Mouse (Mus musculus): ENCODE measurements around the gene Carmil2. TPM values are rescaled to one million over a fixed set of nuclear protein-coding genes. Genes with fewer than 3 reads are reported as not detected.

The Carmil2 gene
- total and polyA plus RNA-seq, 3 experiments = 9.5 to 62.7 TPM; not detected in 1

DNA sequence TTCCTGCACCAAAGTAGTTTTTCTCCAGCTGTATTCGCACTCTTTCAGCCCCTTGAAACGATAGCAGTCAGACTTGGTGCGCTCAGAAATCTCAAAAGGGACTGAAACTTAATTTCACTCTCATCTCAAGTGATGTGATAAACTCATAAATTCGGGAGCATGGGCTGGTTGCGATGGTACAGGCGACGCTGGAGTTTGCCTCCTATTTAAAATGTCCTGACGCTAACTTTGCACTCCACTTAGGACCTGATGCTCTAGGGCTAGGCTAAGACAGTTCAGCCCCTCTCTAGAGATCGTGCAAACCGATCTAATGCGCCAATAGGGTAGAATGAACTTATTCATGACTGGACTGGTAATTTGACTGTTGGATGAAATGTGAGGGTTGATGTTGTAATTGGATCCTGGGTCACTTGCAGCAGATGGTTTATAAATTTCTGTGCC is 48.5 kb upstream of the Carmil2 start:
- no peaks in the 10 kb centered on the region for H3K9me3 ChIP-seq (replicated peaks; ENCODE audit: insufficient read depth, low read length)
- H3K79me2 ChIP-seq (ENCODE audit: control insufficient read depth, insufficient read depth, low read length, poor library complexity) = peaks cover 59% of the 10 kb centered on the region
- H3K27ac ChIP-seq (ENCODE audit: control insufficient read depth, low read depth, low read length) = peak overlapping the region; percentile 98
- peaks cover 2 to 18% of the 10 kb centered on the region in 2 experiments; a peak in 2 of 4 replicates for H3K4me1 ChIP-seq (ENCODE audit: control insufficient read depth in 1 of 2, insufficient read depth in 2 of 2, low read length in 2 of 2)
- TF ChIP-seq CHD1 (IDR thresholded peaks at IDR 0.05; ENCODE audit: low read depth, low read length) (peak; percentile 81; the same call in 1 of the 2 replicates), HCFC1 (IDR thresholded peaks at IDR 0.05; ENCODE audit: low read depth, low read length) (no peak), MXI1 (IDR thresholded peaks at IDR 0.05; ENCODE audit: low read depth, low read length) (peak; percentile 56; the same call in 1 of the 2 replicates), RAD21 (IDR thresholded peaks at IDR 0.05; ENCODE audit: low read depth, low read length) (no peak), TBP (IDR thresholded peaks at IDR 0.05; ENCODE audit: low read depth, low read length) (0 out of 2 replicates have a peak, but pooled peaks have one; percentile 33), SIN3A (IDR thresholded peaks at IDR 0.05; ENCODE audit: low read length) (peak; percentile 50)
- DNase-seq (ENCODE audit: low read depth, low spot score) = peak; percentile 74
- H3K36me3 ChIP-seq (ENCODE audit: control insufficient read depth in 1 of 2, insufficient read depth in 2 of 2, low read length in 2 of 2) = peaks cover 0 to 48% of the 10 kb centered on the region in 2 experiments; a peak in 3 of 4 replicates
- peak overlapping the region; percentile 97 to 99 for H3K4me3 ChIP-seq (ENCODE audit: control insufficient read depth in 1 of 2, insufficient read depth in 1 of 2, low read depth in 2 of 2, low read length in 2 of 2)
- no peaks in the 10 kb centered on the region for H3K27me3 ChIP-seq (ENCODE audit: control insufficient read depth in 1 of 2, insufficient read depth in 2 of 2, low read length in 2 of 2)
- peak overlapping the region; percentile 99 for H3K9ac ChIP-seq (ENCODE audit: control insufficient read depth, low read depth, low read length, poor library complexity, severe bottlenecking)

GRCm38 (mm10) chr8:105638510-105638909 is 47.6 kb upstream of the Carmil2 start:
- Histone ChIP-seq H3K4me1 (ENCODE audit: control insufficient read depth in 1 of 2, insufficient read depth in 2 of 2, low read length in 2 of 2) (peaks cover 2 to 18% of the 10 kb centered on the region in 2 experiments; a peak in 2 of 4 replicates), H3K9me3 (replicated peaks; ENCODE audit: insufficient read depth, low read length) (no peaks in the 10 kb centered on the region)

GRCm38 (mm10) chr8:105639835-105640234 is 46.2 kb upstream of the Carmil2 start:
- H3K9ac ChIP-seq (ENCODE audit: control insufficient read depth, low read depth, low read length, poor library complexity, severe bottlenecking) = no peak overlapping the region
- peaks cover 72% of the 10 kb centered on the region for H3K79me2 ChIP-seq (ENCODE audit: control insufficient read depth, insufficient read depth, low read length, poor library complexity)
- no peak overlapping the region for H3K27ac ChIP-seq (ENCODE audit: control insufficient read depth, low read depth, low read length)
- peaks cover 12 to 52% of the 10 kb centered on the region in 2 experiments for H3K36me3 ChIP-seq (ENCODE audit: control insufficient read depth in 1 of 2, insufficient read depth in 2 of 2, low read length in 2 of 2)
- TF ChIP-seq TAL1 (IDR thresholded peaks at IDR 0.05; ENCODE audit: low read length) (no peak), MYC (IDR thresholded peaks at IDR 0.05; ENCODE audit: low read depth, low read length) (no peak), ZC3H11A (IDR thresholded peaks at IDR 0.05; ENCODE audit: low read depth, low read length) (no peak), CHD2 (IDR thresholded peaks at IDR 0.05; ENCODE audit: low read length) (no peak), E2F4 (IDR thresholded peaks at IDR 0.05; ENCODE audit: borderline replicate concordance, low read depth, low read length) (no peak), USF2 (IDR thresholded peaks at IDR 0.05; ENCODE audit: borderline replicate concordance in 1 of 2, insufficient read depth in 1 of 2, low read depth in 1 of 2, low read length in 2 of 2) (no peak), ETS1 (IDR thresholded peaks at IDR 0.05; ENCODE audit: low read depth, low read length) (no peak), USF1 (IDR thresholded peaks at IDR 0.05; ENCODE audit: low read depth, low read length) (no peak), ELF1 (IDR thresholded peaks at IDR 0.05; ENCODE audit: low read depth, low read length) (no peak), SMC3 (IDR thresholded peaks at IDR 0.05; ENCODE audit: low read depth, low read length) (no peak), JUND (IDR thresholded peaks at IDR 0.05; ENCODE audit: low read depth, low read length) (no peak), MAX (IDR thresholded peaks at IDR 0.05; ENCODE audit: low read length) (no peak), CHD1 (IDR thresholded peaks at IDR 0.05; ENCODE audit: low read depth, low read length) (no peak), GABPA (IDR thresholded peaks at IDR 0.05; ENCODE audit: low read depth, low read length) (no peak), TBP (IDR thresholded peaks at IDR 0.05; ENCODE audit: low read depth, low read length) (no peak), ZNF384 (IDR thresholded peaks at IDR 0.05; ENCODE audit: low read depth, low read length) (no peak)
- H3K4me1 ChIP-seq (ENCODE audit: control insufficient read depth in 1 of 2, insufficient read depth in 2 of 2, low read length in 2 of 2) = peaks cover 2 to 18% of the 10 kb centered on the region in 2 experiments; a peak in 2 of 4 replicates
- H3K4me3 ChIP-seq (ENCODE audit: control insufficient read depth in 1 of 2, insufficient read depth in 1 of 2, low read depth in 2 of 2, low read length in 2 of 2) = no peak overlapping the region
- peak; percentile 40 for DNase-seq (ENCODE audit: low read depth, low spot score)
- no peaks in the 10 kb centered on the region for H3K9me3 ChIP-seq (replicated peaks; ENCODE audit: insufficient read depth, low read length)
- H3K27me3 ChIP-seq (ENCODE audit: control insufficient read depth in 1 of 2, insufficient read depth in 2 of 2, low read length in 2 of 2) = no peaks in the 10 kb centered on the region

More at GRCm38 (mm10) chr8:105638510-105638909, 47.6 kb upstream of the Carmil2 start:
- Histone ChIP-seq H3K9ac (ENCODE audit: control insufficient read depth, low read depth, low read length, poor library complexity, severe bottlenecking) (peak overlapping the region; percentile 99), H3K79me2 (ENCODE audit: control insufficient read depth, insufficient read depth, low read length, poor library complexity) (peaks cover 65% of the 10 kb centered on the region), H3K4me3 (ENCODE audit: control insufficient read depth in 1 of 2, insufficient read depth in 1 of 2, low read depth in 2 of 2, low read length in 2 of 2) (peak overlapping the region; percentile 1 to 16; a peak in 3 of 4 replicates), H3K27ac (ENCODE audit: control insufficient read depth, low read depth, low read length) (no peak overlapping the region), H3K27me3 (ENCODE audit: control insufficient read depth in 1 of 2, insufficient read depth in 2 of 2, low read length in 2 of 2) (no peaks in the 10 kb centered on the region), H3K36me3 (ENCODE audit: control insufficient read depth in 1 of 2, insufficient read depth in 2 of 2, low read length in 2 of 2) (peaks cover 3 to 52% of the 10 kb centered on the region in 2 experiments)
- no peak for DNase-seq (ENCODE audit: low read depth, low spot score)
- TF ChIP-seq SIN3A (IDR thresholded peaks at IDR 0.05; ENCODE audit: low read length) = peak; percentile 4; the same call in 1 of the 2 replicates
- no peak for TF ChIP-seq USF2 (IDR thresholded peaks at IDR 0.05; ENCODE audit: borderline replicate concordance in 1 of 2, insufficient read depth in 1 of 2, low read depth in 1 of 2, low read length in 2 of 2)
- no peak for TF ChIP-seq CTCF (IDR thresholded peaks at IDR 0.05 in 2 of 3, conservative IDR thresholded peaks at IDR 0.05 in 1 of 3; ENCODE audit: control insufficient read depth in 1 of 3, insufficient read depth in 1 of 3, low read depth in 2 of 3, low read length in 3 of 3, poor library complexity in 1 of 3, severe bottlenecking in 1 of 3)
- TF ChIP-seq CHD2 (IDR thresholded peaks at IDR 0.05; ENCODE audit: low read length) = no peak

Measured in MEL (cell line).